Mouse (Mus musculus): ENCODE measurements around the gene Sbk1. TPM values are rescaled to one million over a fixed set of nuclear protein-coding genes. Genes with fewer than 3 reads are reported as not detected.

Sbk1 gene
- 35.6 TPM for polyA plus RNA-seq (2015; fragmentation: Illumina TruSeq; extraction: RNeasy Lipid Tissue Mini Kit (QIAGEN cat#74804); ENCODE audit: insufficient read depth, low replicate concordance)

GRCm38 (mm10) chr7:126271712-126272683, at the start of gene Sbk1:
Sbk1 (plus strand) TSS chr7:126272619.

Other genes with a start within 250 kb of the Sbk1 start
- not detected for gene Gsg1l, start 190.2 kb upstream of the Sbk1 start, polyA plus RNA-seq (2015; fragmentation: Illumina TruSeq; extraction: RNeasy Lipid Tissue Mini Kit (QIAGEN cat#74804); ENCODE audit: insufficient read depth, low replicate concordance)
- 75.3 TPM for gene Xpo6, start 72.1 kb upstream of the Sbk1 start, polyA plus RNA-seq (2015; fragmentation: Illumina TruSeq; extraction: RNeasy Lipid Tissue Mini Kit (QIAGEN cat#74804); ENCODE audit: insufficient read depth, low replicate concordance)
- 72.7 TPM for gene Lat, start 97.0 kb downstream of the Sbk1 start, polyA plus RNA-seq (2015; fragmentation: Illumina TruSeq; extraction: RNeasy Lipid Tissue Mini Kit (QIAGEN cat#74804); ENCODE audit: insufficient read depth, low replicate concordance)
- 18.3 TPM for gene Spns1, start 104.8 kb downstream of the Sbk1 start, polyA plus RNA-seq (2015; fragmentation: Illumina TruSeq; extraction: RNeasy Lipid Tissue Mini Kit (QIAGEN cat#74804); ENCODE audit: insufficient read depth, low replicate concordance)
- gene Nfatc2ip, start 124.1 kb downstream of the Sbk1 start, polyA plus RNA-seq (2015; fragmentation: Illumina TruSeq; extraction: RNeasy Lipid Tissue Mini Kit (QIAGEN cat#74804); ENCODE audit: insufficient read depth, low replicate concordance), result 27.6 TPM
- gene Cd19, start 142.3 kb downstream of the Sbk1 start, polyA plus RNA-seq (2015; fragmentation: Illumina TruSeq; extraction: RNeasy Lipid Tissue Mini Kit (QIAGEN cat#74804); ENCODE audit: insufficient read depth, low replicate concordance), result 712 TPM
- gene Rabep2, start 156.1 kb downstream of the Sbk1 start, polyA plus RNA-seq (2015; fragmentation: Illumina TruSeq; extraction: RNeasy Lipid Tissue Mini Kit (QIAGEN cat#74804); ENCODE audit: insufficient read depth, low replicate concordance), result 15.8 TPM
- 0.51 TPM for gene Atp2a1, start 190.5 kb downstream of the Sbk1 start, polyA plus RNA-seq (2015; fragmentation: Illumina TruSeq; extraction: RNeasy Lipid Tissue Mini Kit (QIAGEN cat#74804); ENCODE audit: insufficient read depth, low replicate concordance)
- gene Sh2b1, start 202.8 kb downstream of the Sbk1 start, polyA plus RNA-seq (2015; fragmentation: Illumina TruSeq; extraction: RNeasy Lipid Tissue Mini Kit (QIAGEN cat#74804); ENCODE audit: insufficient read depth, low replicate concordance), result 30.3 TPM
- gene Tufm, start 214.7 kb downstream of the Sbk1 start, polyA plus RNA-seq (2015; fragmentation: Illumina TruSeq; extraction: RNeasy Lipid Tissue Mini Kit (QIAGEN cat#74804); ENCODE audit: insufficient read depth, low replicate concordance), result 42.6 TPM
- gene Atxn2l, start 230.8 kb downstream of the Sbk1 start, polyA plus RNA-seq (2015; fragmentation: Illumina TruSeq; extraction: RNeasy Lipid Tissue Mini Kit (QIAGEN cat#74804); ENCODE audit: insufficient read depth, low replicate concordance), result 188 TPM